Mouse (Mus musculus): ENCODE results near the gene Tekt5.

- TF ChIP-seq CTCF (IDR thresholded peaks at IDR 0.05; ENCODE audit: low read depth) = no peak
- TF ChIP-seq EP300 (IDR thresholded peaks at IDR 0.05; ENCODE audit: low read depth) = no peak
Observed at GRCm38 (mm10) chr16:10332732-10333131, 62.6 kb downstream of the Tekt5 start.

All from heart, postnatal 0 days (tissue).